Mouse (Mus musculus) ES-Bruce4 (cell line): ENCODE measurements around the gene Mfsd8.

Source experiments
- CTCF ChIP-seq: IDR thresholded peaks from one replicate; pipeline ENCODE4 v1.8.1; 2011; ENCODE audit warnings: low read depth, low read length
- EP300 ChIP-seq: IDR thresholded peaks from 2 replicates; pipeline ENCODE4 v1.6.1; 2011; ENCODE audit warnings: low read depth, low read length; ENCODE audit not compliant: insufficient read depth

DNA sequence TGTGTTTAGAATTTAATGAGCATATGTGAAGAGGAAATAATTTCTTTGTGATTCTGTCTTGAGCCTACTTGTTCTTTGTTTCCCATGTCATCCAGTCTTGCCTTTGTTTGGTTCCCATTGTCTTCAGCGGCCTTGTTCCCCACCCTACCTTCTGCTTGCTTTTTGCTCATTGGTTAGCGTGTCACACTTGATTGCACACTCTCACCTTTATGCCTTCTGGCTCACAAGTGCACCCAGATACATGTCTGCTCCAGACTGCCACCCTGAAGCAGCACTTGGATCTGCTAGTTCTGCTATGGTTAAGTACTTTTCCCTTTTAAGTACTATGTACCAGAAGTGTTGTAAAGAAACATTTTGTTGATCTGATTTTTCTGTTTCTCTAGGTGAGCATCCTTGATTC, 36.8 kb downstream of the Mfsd8 start:
- no peak for TF ChIP-seq CTCF
- no peak for TF ChIP-seq EP300
